Comparison of ENCODE assay signal across 8 mouse cellular contexts in the genomic region with DNA sequence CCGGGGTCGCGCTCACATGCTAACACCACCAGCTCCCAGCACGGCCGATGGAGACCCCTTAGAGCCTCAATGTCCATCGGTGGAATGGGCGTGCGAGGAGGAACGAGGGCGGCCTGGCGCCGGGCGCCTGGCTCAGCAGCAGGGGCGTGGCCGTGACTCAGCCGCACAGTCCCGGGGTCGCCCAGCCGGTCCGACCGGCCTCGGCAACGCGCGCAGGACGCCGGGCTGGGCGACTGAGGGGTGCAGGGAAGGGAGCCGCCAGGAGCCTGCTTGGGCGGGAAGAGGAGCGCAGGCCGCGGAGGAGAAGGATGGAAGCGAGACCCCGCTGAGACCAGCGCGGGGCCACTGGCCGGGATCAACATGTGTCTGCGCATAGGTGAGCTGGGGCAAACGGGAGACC. TPM values are rescaled to one million over a fixed set of nuclear protein-coding genes. Genes with fewer than 3 reads are reported as not detected.
A peak's percentile ranks its signal among the peaks of the same experiment; 100 is the strongest.
DNase-seq lines count a peak whose midpoint lies in the region; ATAC-seq and TF ChIP-seq lines count a peak whose summit lies in the region.

Gene Tmem54, plus strand, starts transcription at position 193 of the 400 bp plus-strand sequence.

- WGBS in embryonic facial prominence, embryonic 12.5 days: 3% methylated on average over 40 of the region's 40 CpGs
- WGBS in midbrain, embryonic 10.5 days: 1% methylated on average over 40 of the region's 40 CpGs

- no peak for DNase-seq in G1E (ENCODE audit: low spot score)
- peak; percentile 55 to 67 for DNase-seq in kidney, postnatal 4 days
- DNase-seq in midbrain, embryonic 10.5 days (ENCODE audit: low spot score): peak; percentile 34
- DNase-seq in layer of hippocampus, postnatal 25 days (ENCODE audit: extremely low spot score in 1 of 2, low spot score in 1 of 2): no peak
- DNase-seq in cerebellum, adult 18-20 months: no peak
- DNase-seq in thymus, postnatal 0 days (ENCODE audit: low spot score): no peak

- no peak within 1 kb of the TSS for H3K27ac ChIP-seq in embryonic facial prominence, embryonic 12.5 days
- no peak within 1 kb of the TSS; the same call in 1 of the 2 replicates for H3K27ac ChIP-seq in midbrain, embryonic 10.5 days (replicated peaks)

- no peaks in the 10 kb centered on the region for H3K36me3 ChIP-seq in G1E (replicated peaks)
- H3K36me3 ChIP-seq in embryonic facial prominence, embryonic 12.5 days: no peaks in the 10 kb centered on the region
- H3K36me3 ChIP-seq in midbrain, embryonic 10.5 days: no peaks in the 10 kb centered on the region

- TF ChIP-seq CTCF in G1E (IDR thresholded peaks at IDR 0.05; ENCODE audit: low read depth, low read length): no peak

- ATAC-seq in G1E (ENCODE audit: extremely low read depth, insufficient number of reproducible peaks, low FRiP score, poor library complexity, severe bottlenecking): no peak
- no peak for ATAC-seq in embryonic facial prominence, embryonic 12.5 days (ENCODE audit: insufficient number of reproducible peaks, insufficient read depth, low FRiP score, low TSS enrichment)
- no peak for ATAC-seq in monocyte, adult 5-6 weeks (replicated peaks; ENCODE audit: insufficient number of reproducible peaks, low FRiP score, low TSS enrichment, poor library complexity, severe bottlenecking)

- 0 out of 2 replicates have a peak within 1 kb of the TSS, but pooled peaks have one; percentile 9 for H3K4me3 ChIP-seq in G1E (ENCODE audit: low read depth, low read length)
- H3K4me3 ChIP-seq in embryonic facial prominence, embryonic 12.5 days: peak within 1 kb of the TSS; percentile 25
- H3K4me3 ChIP-seq in midbrain, embryonic 10.5 days: peak within 1 kb of the TSS; percentile 51

- peak within 1 kb of the TSS; percentile 51 for H3K4me2 ChIP-seq in embryonic facial prominence, embryonic 12.5 days (replicated peaks)

- peaks cover 58% of the 10 kb centered on the region for H3K27me3 ChIP-seq in G1E (ENCODE audit: insufficient read depth, low read length)
- peaks cover 42% of the 10 kb centered on the region for H3K27me3 ChIP-seq in embryonic facial prominence, embryonic 12.5 days
- H3K27me3 ChIP-seq in midbrain, embryonic 10.5 days (ENCODE audit: low read depth, poor library complexity, severe bottlenecking): peaks cover 58% of the 10 kb centered on the region

- no peaks in the 10 kb centered on the region for H3K9me3 ChIP-seq in G1E (replicated peaks)
- no peaks in the 10 kb centered on the region for H3K9me3 ChIP-seq in embryonic facial prominence, embryonic 12.5 days
- H3K9me3 ChIP-seq in midbrain, embryonic 10.5 days (replicated peaks): no peaks in the 10 kb centered on the region

- no peaks in the 10 kb centered on the region; the same call in 1 of the 2 replicates for H3K4me1 ChIP-seq in G1E (ENCODE audit: insufficient read depth, low read depth, low read length)
- H3K4me1 ChIP-seq in embryonic facial prominence, embryonic 12.5 days: peaks cover 16% of the 10 kb centered on the region
- peaks cover 21% of the 10 kb centered on the region for H3K4me1 ChIP-seq in midbrain, embryonic 10.5 days

- H3K9ac ChIP-seq in embryonic facial prominence, embryonic 12.5 days: peak within 1 kb of the TSS; percentile 34

RNA-seq across cellular contexts. Expression of gene Tmem54, which starts in this region (rescaled TPM):
- total RNA-seq in G1E (2014; fragmentation: Nextera tagmentation) (not detected in 2 replicates), G1E (2017) (not detected in 2 replicates)
- polyA plus RNA-seq in G1E (2012): not detected in 2 replicates
- polyA plus RNA-seq in embryonic facial prominence, embryonic 12.5 days (2016; fragmentation: Nextera tagmentation; extraction: Ambion mirVana): 6.3 and 7.6 TPM in 2 replicates
- 1.0 and 2.1 TPM in 2 replicates for polyA plus RNA-seq in midbrain, embryonic 10.5 days (2016; fragmentation: Nextera tagmentation; extraction: Ambion mirVana)
- not detected for total RNA-seq in layer of hippocampus, postnatal 25 days (2021)
- polyA plus RNA-seq in thymus, postnatal 0 days (2015; fragmentation: Nextera tagmentation; extraction: Ambion mirVana): 2.0 and 2.2 TPM in 2 replicates
- total RNA-seq in monocyte, adult 5-6 weeks (2017): not detected in 3 replicates

Comparison
In these comparisons a context has a peak if more than half of its experiments do, and no peak if none do; other contexts are left out.
1. DNase-seq: peak in kidney, postnatal 4 days (2 of 2) and midbrain, embryonic 10.5 days (single experiment); none in G1E (single experiment), layer of hippocampus, postnatal 25 days (0 of 2), cerebellum, adult 18-20 months (0 of 2) and thymus, postnatal 0 days (single experiment).
2. Peak in every context shown above with its lines, with median percentiles within 50 percentile points of each other: H3K4me3 ChIP-seq.